Mouse (Mus musculus): ENCODE results near the gene Wfdc12.

Gene Wfdc12

GRCm38 (mm10) chr2:164180124-164180523 is 10.3 kb downstream of the Wfdc12 start:
- ATAC-seq (ENCODE audit: insufficient number of reproducible peaks, low FRiP score, low TSS enrichment): no peak

DNA sequence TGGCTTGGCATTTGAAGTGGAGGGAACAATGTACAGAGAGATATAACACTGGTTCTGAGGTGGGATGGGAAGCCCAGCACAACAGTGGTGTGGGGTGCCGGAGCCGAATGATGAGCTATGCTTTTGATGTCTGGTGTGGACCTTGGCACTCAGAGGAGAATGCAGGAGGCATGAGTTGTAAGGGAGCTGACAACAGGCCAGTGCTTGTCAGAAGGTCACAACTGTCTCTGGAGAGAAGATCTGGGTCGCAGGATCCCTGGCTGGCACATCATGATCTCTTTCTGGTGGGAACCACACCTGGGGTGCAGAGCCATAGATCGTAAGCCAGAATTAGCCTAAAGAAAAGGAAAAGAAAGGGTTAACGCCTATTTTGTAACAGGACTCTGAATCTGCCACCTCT is 12.6 kb downstream of the Wfdc12 start:
- ATAC-seq (ENCODE audit: insufficient number of reproducible peaks, low FRiP score, low TSS enrichment): no peak

DNA sequence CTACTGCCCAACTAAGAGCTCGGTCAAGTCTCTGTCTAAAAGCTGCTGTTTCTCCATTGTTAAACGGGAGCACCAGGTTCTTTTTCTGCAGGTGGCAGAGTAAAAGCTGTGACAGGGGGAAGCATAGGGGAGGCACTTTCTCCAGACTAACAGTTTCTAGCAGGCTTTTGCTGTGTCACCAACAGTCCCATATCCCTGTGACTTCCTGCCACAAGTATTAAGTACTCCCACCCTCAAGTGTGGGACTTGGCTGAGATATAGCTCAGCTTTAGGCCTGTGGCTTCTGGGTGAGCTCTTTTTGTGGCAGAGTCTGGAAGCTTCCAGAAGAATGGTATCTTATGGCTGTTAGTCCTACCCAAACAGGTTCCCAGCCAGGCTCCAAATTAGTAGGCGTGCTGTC is 14.6 kb downstream of the Wfdc12 start:
- ATAC-seq (ENCODE audit: insufficient number of reproducible peaks, low FRiP score, low TSS enrichment): no peak

- ATAC-seq (ENCODE audit: insufficient number of reproducible peaks, low FRiP score, low TSS enrichment): peak; percentile 62; the same call in 1 of the 2 replicates
Observed at GRCm38 (mm10) chr2:164174649-164175395, 15.6 kb downstream of the Wfdc12 start.

GRCm38 (mm10) chr2:164173394-164173793 is 17.0 kb downstream of the Wfdc12 start:
- ATAC-seq (ENCODE audit: insufficient number of reproducible peaks, low FRiP score, low TSS enrichment): no peak

GRCm38 (mm10) chr2:164170902-164171301 is 19.5 kb downstream of the Wfdc12 start, which contains the start of gene Kcns1:
Gene Kcns1 (minus strand): TSS chr2:164171113.
- ATAC-seq (ENCODE audit: insufficient number of reproducible peaks, low FRiP score, low TSS enrichment): no peak

- ATAC-seq (ENCODE audit: insufficient number of reproducible peaks, low FRiP score, low TSS enrichment): no peak
Observed at GRCm38 (mm10) chr2:164170326-164170725, 20.1 kb downstream of the Wfdc12 start.

GRCm38 (mm10) chr2:164168571-164168946 is 21.8 kb downstream of the Wfdc12 start:
- ATAC-seq (ENCODE audit: insufficient number of reproducible peaks, low FRiP score, low TSS enrichment): no peak

- no peak for ATAC-seq (ENCODE audit: insufficient number of reproducible peaks, low FRiP score, low TSS enrichment)
Observed at GRCm38 (mm10) chr2:164167752-164168570, 22.4 kb downstream of the Wfdc12 start.

DNA sequence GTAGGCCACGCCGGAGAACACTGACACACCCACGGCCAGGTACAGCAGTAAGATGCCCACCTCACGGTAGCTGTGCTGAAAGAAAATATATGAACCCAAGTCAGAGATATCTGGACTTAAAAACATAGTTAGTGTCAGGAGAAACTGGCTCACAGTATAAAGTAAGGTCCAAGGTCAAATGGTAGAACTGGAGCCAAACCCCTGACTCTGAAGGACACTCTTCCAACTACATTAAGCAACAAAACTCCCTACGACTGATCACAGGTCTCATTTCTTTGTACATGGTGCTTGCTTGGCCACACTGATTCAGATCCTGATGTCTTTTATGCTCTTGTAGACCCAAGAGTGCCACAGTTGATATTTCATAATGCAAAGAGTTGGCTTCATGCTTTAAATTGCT is 25.5 kb downstream of the Wfdc12 start:
- no peak for ATAC-seq (ENCODE audit: insufficient number of reproducible peaks, low FRiP score, low TSS enrichment)

DNA sequence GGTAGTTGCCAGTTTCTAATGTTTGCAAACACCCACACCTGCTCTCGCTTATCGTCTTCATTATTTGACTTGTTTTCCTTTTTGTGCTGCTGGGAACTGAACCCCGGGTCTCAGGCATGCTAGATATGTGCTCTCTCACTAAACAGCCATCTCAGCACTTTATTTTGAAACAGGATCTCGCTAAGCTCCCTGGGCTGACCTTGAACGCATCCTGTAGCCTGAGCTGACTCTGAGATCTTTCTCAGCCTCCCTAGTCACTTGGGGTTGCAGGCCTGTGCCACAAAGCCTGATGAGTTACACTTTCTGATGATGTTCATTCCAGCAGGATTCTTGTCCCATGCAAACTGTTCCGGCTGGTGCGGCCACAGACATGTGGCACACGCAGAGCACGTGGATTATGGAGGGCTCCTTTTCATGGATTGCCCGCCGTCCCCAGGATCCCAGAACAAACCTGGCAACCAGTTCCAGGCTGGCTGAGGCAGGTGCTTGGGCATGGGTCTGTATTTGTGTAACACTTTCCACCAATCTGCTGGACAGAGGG is 28.8 kb downstream of the Wfdc12 start:
- no peak for ATAC-seq (ENCODE audit: insufficient number of reproducible peaks, low FRiP score, low TSS enrichment)

DNA sequence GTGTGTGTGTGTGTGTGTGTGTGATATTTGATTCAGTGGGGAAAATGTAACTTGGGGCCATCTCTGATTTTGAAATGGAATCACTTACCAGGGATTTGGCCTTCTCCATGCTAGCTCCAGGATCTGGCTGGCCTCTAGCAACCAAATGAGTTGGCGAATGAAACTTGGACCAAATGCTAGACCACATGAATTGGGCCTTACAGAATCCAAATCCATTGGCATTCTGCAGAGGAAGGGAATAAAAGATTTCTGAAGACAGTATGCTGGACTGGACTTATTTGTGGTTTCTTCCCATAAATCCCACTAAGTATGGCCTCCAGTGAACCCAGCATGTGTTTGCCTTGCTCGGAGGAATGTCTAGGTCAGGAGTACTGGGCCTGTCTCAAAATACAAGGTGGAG is 31.6 kb downstream of the Wfdc12 start:
- no peak for ATAC-seq (ENCODE audit: insufficient number of reproducible peaks, low FRiP score, low TSS enrichment)

GRCm38 (mm10) chr2:164156158-164156557 is 34.2 kb downstream of the Wfdc12 start:
- no peak for ATAC-seq (ENCODE audit: insufficient number of reproducible peaks, low FRiP score, low TSS enrichment)

DNA sequence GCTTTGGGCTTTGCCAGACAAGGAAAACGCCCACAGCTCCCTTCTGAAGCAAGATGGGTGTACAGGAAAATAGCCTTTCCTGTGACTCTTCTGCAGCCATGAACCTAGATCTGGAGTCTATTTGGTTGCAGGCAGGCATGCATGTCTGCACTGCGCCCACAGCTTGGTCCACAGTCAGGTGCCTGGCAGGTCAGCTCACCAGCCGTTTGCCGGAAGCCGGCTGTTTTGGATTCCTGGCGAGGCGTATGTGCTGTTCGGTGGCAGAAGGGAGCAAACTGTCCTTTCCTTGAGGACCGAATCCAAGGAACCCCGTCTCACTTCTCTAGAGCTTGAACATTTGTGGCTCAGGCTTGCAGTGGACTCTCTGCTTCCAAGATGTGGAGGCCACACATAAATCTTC is 36.4 kb downstream of the Wfdc12 start:
- ATAC-seq (ENCODE audit: insufficient number of reproducible peaks, low FRiP score, low TSS enrichment): peak; percentile 72

DNA sequence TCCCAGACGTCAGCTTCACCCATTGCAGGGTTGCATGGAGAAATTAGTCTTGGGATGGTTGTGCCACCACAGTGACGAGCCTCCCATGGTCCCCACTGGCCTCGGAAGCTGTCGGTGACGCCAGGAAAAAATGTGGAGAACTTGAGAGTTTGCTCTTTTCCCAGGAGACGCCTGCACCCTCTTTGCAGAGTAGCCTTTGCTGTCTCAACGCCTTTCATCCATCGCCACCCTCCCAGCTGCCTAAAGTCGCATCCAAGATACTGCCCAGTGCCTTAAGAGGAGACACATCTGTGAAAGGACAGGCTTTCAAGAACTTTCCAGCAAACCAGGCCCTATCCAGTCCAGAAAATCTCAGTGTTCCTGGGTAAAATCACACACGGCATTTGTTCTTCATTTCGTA is 38.1 kb downstream of the Wfdc12 start:
- ATAC-seq (ENCODE audit: insufficient number of reproducible peaks, low FRiP score, low TSS enrichment): no peak

DNA sequence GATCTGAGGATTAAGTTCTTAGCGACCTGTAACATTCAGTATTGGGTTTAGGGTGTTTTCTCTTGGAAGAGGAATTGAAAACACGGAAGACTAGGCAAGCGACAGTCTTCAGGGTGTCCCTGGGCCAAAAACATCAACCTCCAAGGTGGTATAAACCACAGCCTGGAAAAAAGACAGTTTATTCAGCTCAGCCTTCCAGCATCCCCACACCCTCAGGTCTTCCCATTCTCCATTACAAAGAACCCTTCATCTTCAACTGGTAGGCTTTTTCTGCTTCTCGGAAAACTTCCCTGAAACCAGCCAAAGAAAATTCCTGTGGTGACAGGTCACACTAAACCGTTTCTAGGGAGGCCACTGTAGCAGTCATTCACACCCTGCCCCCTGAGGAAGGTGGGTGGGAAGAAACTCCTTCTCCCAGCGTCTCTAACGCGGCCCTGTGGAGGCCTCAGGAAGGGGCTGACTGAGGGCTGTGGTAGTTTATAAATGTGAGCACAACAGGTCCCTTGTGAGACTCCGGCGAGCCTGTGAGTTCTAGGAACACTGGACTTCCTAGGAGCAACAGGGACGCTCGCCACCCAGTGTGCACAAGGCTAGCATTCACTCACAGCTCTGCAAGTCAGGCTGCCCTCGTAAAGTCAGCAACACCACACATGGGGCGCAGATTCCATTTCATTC is 40.2 kb downstream of the Wfdc12 start:
- ATAC-seq (ENCODE audit: insufficient number of reproducible peaks, low FRiP score, low TSS enrichment): no peak

GRCm38 (mm10) chr2:164146556-164146955 is 43.9 kb downstream of the Wfdc12 start:
- no peak for ATAC-seq (ENCODE audit: insufficient number of reproducible peaks, low FRiP score, low TSS enrichment)

DNA sequence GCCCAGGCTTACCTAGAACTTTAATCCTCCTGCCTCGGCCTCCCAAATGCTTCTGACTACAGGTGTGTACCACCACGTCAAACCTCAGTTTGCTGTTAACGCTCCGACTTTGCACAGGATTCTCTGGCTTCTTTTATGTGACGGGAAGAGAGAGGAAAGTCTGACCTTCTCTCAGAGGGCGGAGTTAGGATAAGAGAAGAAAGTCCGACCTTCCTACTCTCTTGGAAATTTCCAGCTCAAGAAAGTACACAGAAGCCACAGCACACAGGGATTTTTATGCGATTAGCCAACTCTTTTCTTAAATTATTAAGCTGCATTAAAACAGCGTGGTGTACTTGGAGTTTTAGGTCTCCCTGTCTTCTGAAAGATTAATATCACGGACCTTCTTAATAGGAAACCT is 45.9 kb downstream of the Wfdc12 start:
- ATAC-seq (ENCODE audit: insufficient number of reproducible peaks, low FRiP score, low TSS enrichment): no peak

GRCm38 (mm10) chr2:164144025-164144424 is 46.4 kb downstream of the Wfdc12 start:
- no peak for ATAC-seq (ENCODE audit: insufficient number of reproducible peaks, low FRiP score, low TSS enrichment)

DNA sequence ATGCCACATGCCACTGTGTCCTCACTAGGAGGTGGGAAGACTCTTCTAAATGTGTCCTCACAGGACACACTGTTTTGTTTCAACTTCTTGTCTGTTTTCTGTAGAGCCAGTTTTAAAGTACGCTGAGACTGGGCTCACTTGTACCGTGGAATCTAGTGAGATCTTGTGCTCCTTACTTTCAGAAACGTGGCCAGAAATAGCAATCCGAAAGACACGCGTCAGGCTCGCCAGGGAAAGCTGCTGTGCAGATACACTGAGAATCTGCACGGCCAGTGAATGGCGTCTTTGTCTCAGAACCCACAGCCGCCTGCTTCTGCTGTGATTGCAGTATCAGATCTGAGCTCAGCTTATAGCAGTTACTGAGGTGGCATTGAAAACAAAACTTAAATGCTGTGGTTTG is 48.4 kb downstream of the Wfdc12 start:
- ATAC-seq (ENCODE audit: insufficient number of reproducible peaks, low FRiP score, low TSS enrichment): no peak
